Mouse (Mus musculus): ENCODE data around the gene Bbs10. TPM values are rescaled to one million over a fixed set of nuclear protein-coding genes. Genes with fewer than 3 reads are reported as not detected.

The Bbs10 gene
- total and polyA plus RNA-seq, 3 experiments, result 0.15 to 0.42 TPM; not detected in 1

GRCm38 (mm10) chr10:111314636-111315395 lies 16.3 kb downstream of the Bbs10 start:
- no peaks in the 10 kb centered on the region for H3K27me3 ChIP-seq (ENCODE audit: control insufficient read depth in 1 of 2, insufficient read depth in 2 of 2, low read length in 2 of 2)
- TF ChIP-seq ZKSCAN1 (IDR thresholded peaks at IDR 0.05; ENCODE audit: low read depth, low read length) (no peak), CTCF (IDR thresholded peaks at IDR 0.05 in 2 of 3, conservative IDR thresholded peaks at IDR 0.05 in 1 of 3; ENCODE audit: control insufficient read depth in 1 of 3, insufficient read depth in 1 of 3, low read depth in 2 of 3, low read length in 3 of 3, poor library complexity in 1 of 3, severe bottlenecking in 1 of 3) (no peak), NELFE (IDR thresholded peaks at IDR 0.05; ENCODE audit: low read depth, low read length) (no peak), CHD1 (IDR thresholded peaks at IDR 0.05; ENCODE audit: low read depth, low read length) (no peak), JUND (IDR thresholded peaks at IDR 0.05; ENCODE audit: low read depth, low read length) (no peak), E2F4 (IDR thresholded peaks at IDR 0.05; ENCODE audit: borderline replicate concordance, low read depth, low read length) (no peak), GABPA (IDR thresholded peaks at IDR 0.05; ENCODE audit: low read depth, low read length) (no peak), MAX (IDR thresholded peaks at IDR 0.05; ENCODE audit: low read length) (no peak), MEF2A (IDR thresholded peaks at IDR 0.05; ENCODE audit: extremely low read depth, insufficient replicate concordance, low read depth, low read length, poor library complexity, severe bottlenecking) (no peak), TBP (IDR thresholded peaks at IDR 0.05; ENCODE audit: low read depth, low read length) (no peak)
- no peak overlapping the region for H3K9ac ChIP-seq (ENCODE audit: control insufficient read depth, low read depth, low read length, poor library complexity, severe bottlenecking)
- no peak overlapping the region for H3K27ac ChIP-seq (ENCODE audit: control insufficient read depth, low read depth, low read length)
- H3K9me3 ChIP-seq (replicated peaks; ENCODE audit: insufficient read depth, low read length), result no peaks in the 10 kb centered on the region
- H3K36me3 ChIP-seq (ENCODE audit: control insufficient read depth in 1 of 2, insufficient read depth in 2 of 2, low read length in 2 of 2), result no peaks in the 10 kb centered on the region
- H3K79me2 ChIP-seq (ENCODE audit: control insufficient read depth, insufficient read depth, low read length, poor library complexity), result no peaks in the 10 kb centered on the region
- DNase-seq (ENCODE audit: low read depth, low spot score), result no peak
- H3K4me1 ChIP-seq (ENCODE audit: control insufficient read depth in 1 of 2, insufficient read depth in 2 of 2, low read length in 2 of 2), result no peaks in the 10 kb centered on the region
- H3K4me3 ChIP-seq (ENCODE audit: control insufficient read depth in 1 of 2, insufficient read depth in 1 of 2, low read depth in 2 of 2, low read length in 2 of 2), result no peak overlapping the region

- H3K36me3 ChIP-seq (ENCODE audit: control insufficient read depth in 1 of 2, insufficient read depth in 2 of 2, low read length in 2 of 2), result no peaks in the 10 kb centered on the region
- H3K27me3 ChIP-seq (ENCODE audit: control insufficient read depth in 1 of 2, insufficient read depth in 2 of 2, low read length in 2 of 2), result no peaks in the 10 kb centered on the region
- H3K79me2 ChIP-seq (ENCODE audit: control insufficient read depth, insufficient read depth, low read length, poor library complexity), result no peaks in the 10 kb centered on the region
- no peak overlapping the region for H3K27ac ChIP-seq (ENCODE audit: control insufficient read depth, low read depth, low read length)
- H3K4me3 ChIP-seq (ENCODE audit: control insufficient read depth in 1 of 2, insufficient read depth in 1 of 2, low read depth in 2 of 2, low read length in 2 of 2), result no peak overlapping the region
- no peak for DNase-seq (ENCODE audit: low read depth, low spot score)
- no peaks in the 10 kb centered on the region for H3K9me3 ChIP-seq (replicated peaks; ENCODE audit: insufficient read depth, low read length)
- H3K9ac ChIP-seq (ENCODE audit: control insufficient read depth, low read depth, low read length, poor library complexity, severe bottlenecking), result no peak overlapping the region
- TF ChIP-seq MYC (IDR thresholded peaks at IDR 0.05; ENCODE audit: low read depth, low read length) (no peak), POLR2A (IDR thresholded peaks at IDR 0.05; ENCODE audit: control insufficient read depth in 1 of 2, insufficient read depth in 1 of 2, low read depth in 1 of 2, low read length in 2 of 2, poor library complexity in 1 of 2) (no peak), CHD1 (IDR thresholded peaks at IDR 0.05; ENCODE audit: low read depth, low read length) (no peak), KAT2A (conservative IDR thresholded peaks at IDR 0.05; ENCODE audit: low read depth, low read length) (no peak), MAX (IDR thresholded peaks at IDR 0.05; ENCODE audit: low read length) (no peak), SMC3 (IDR thresholded peaks at IDR 0.05; ENCODE audit: low read depth, low read length) (no peak), SIN3A (IDR thresholded peaks at IDR 0.05; ENCODE audit: low read length) (no peak), HCFC1 (IDR thresholded peaks at IDR 0.05; ENCODE audit: low read depth, low read length) (no peak), ETS1 (IDR thresholded peaks at IDR 0.05; ENCODE audit: low read depth, low read length) (no peak), EP300 (IDR thresholded peaks at IDR 0.05; ENCODE audit: low read depth in 1 of 2, low read length in 2 of 2) (no peak), CTCF (IDR thresholded peaks at IDR 0.05 in 2 of 3, conservative IDR thresholded peaks at IDR 0.05 in 1 of 3; ENCODE audit: control insufficient read depth in 1 of 3, insufficient read depth in 1 of 3, low read depth in 2 of 3, low read length in 3 of 3, poor library complexity in 1 of 3, severe bottlenecking in 1 of 3) (no peak), RCOR1 (IDR thresholded peaks at IDR 0.05; ENCODE audit: low read depth, low read length) (no peak), GATA1 (IDR thresholded peaks at IDR 0.05; ENCODE audit: low read depth, low read length) (no peak), ELF1 (IDR thresholded peaks at IDR 0.05; ENCODE audit: low read depth, low read length) (no peak), USF2 (IDR thresholded peaks at IDR 0.05; ENCODE audit: borderline replicate concordance in 1 of 2, insufficient read depth in 1 of 2, low read depth in 1 of 2, low read length in 2 of 2) (no peak)
- H3K4me1 ChIP-seq (ENCODE audit: control insufficient read depth in 1 of 2, insufficient read depth in 2 of 2, low read length in 2 of 2), result no peaks in the 10 kb centered on the region
Observed at GRCm38 (mm10) chr10:111315940-111316339, 17.5 kb downstream of the Bbs10 start.
